Comparison of ENCODE assay signal across 15 mouse cellular contexts in the genomic region with DNA sequence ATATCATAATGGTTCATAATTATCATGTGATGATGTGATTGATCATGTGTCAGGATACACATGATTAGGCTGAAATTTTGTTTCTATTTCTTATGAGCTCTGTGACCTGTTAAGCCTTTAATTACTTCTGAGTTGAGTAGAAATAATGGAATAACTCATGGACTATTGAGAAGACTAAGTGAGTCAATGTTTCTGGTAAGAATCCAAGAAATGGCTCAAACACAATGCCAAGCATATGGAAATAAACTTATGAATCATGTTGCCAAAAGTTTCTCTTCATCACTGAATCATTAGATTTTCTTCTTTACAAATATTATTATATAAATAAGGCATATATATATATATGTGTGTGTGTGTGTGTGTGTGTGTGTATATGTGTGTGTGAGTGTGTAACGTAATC.
DNase-seq lines count a peak whose midpoint lies in the region.
"Had no signal": no experiment of that assay in that cellular context is flagged by ENCODE, and none has a peak within 500 bp of the region (broad histone marks: within the 10 kb centered on the region; RNA-seq: fewer than 3 reads in every experiment).

No protein-coding gene starts in this region.

- DNase-seq in Muller cell, postnatal 12 days (ENCODE audit: inconsistent ontology term) = peak; percentile 22
- DNase-seq in adipocyte (ENCODE audit: low spot score) (peak; percentile 5), liver (no peak)
- no peak for DNase-seq in cerebellum, postnatal 36 days
- DNase-seq in gastrocnemius, postnatal 14 days = no peak
- DNase-seq: adrenal gland, adult 2 months; adrenal gland, postnatal 10 days; adrenal gland, postnatal 25 days; B cell, adult 2 months; cerebellum, adult 11-12 months; cerebellum, adult 2 months; cerebellum, adult 9-10 months; cerebellum, postnatal 10 days; cerebellum, postnatal 25 days; embryo, embryonic 11 days had no signal

- intact Hi-C loops in gastrocnemius, postnatal 14 days (cut with DNase I; ENCODE audit: low total_unique reads) = no loop called here

Comparison
In these comparisons a context has a peak if more than half of its experiments do, and no peak if none do; other contexts are left out.
1. DNase-seq: peak in Muller cell, postnatal 12 days (single experiment) and adipocyte (single experiment); none in cerebellum, postnatal 36 days (0 of 2), liver (single experiment) and gastrocnemius, postnatal 14 days (single experiment).